Mouse (Mus musculus) retina, postnatal 1 day (tissue): ENCODE measurements around the gene Whamm.

Experiments
- DNase-seq: peaks from one replicate; pipeline ENCODE4 v3.0.0-alpha.2; 2012

The Whamm gene

GRCm38 (mm10) chr7:81599379-81600280 lies 28.6 kb downstream of the Whamm start:
- no peak for DNase-seq

- DNase-seq, result no peak
Measured at GRCm38 (mm10) chr7:81604991-81605390, 33.9 kb downstream of the Whamm start.

- DNase-seq, result no peak
Measured at GRCm38 (mm10) chr7:81605489-81605888, 34.4 kb downstream of the Whamm start.

- DNase-seq, result peak; percentile 39
Measured at GRCm38 (mm10) chr7:81606452-81606851, 35.4 kb downstream of the Whamm start.

- DNase-seq, result peak; percentile 48
Measured at GRCm38 (mm10) chr7:81610125-81610524, 39.1 kb downstream of the Whamm start.

- DNase-seq, result no peak
Measured at GRCm38 (mm10) chr7:81612856-81613635, 42.0 kb downstream of the Whamm start.

GRCm38 (mm10) chr7:81615031-81615430 lies 44.0 kb downstream of the Whamm start:
- DNase-seq, result no peak

GRCm38 (mm10) chr7:81622793-81623192 lies 51.7 kb downstream of the Whamm start:
- no peak for DNase-seq

- no peak for DNase-seq
Measured at GRCm38 (mm10) chr7:81623767-81624166, 52.7 kb downstream of the Whamm start.

- DNase-seq, result peak; percentile 27
Measured at GRCm38 (mm10) chr7:81626460-81626859, 55.4 kb downstream of the Whamm start.

- DNase-seq, result no peak
Measured at GRCm38 (mm10) chr7:81631261-81631660, 60.2 kb downstream of the Whamm start.

GRCm38 (mm10) chr7:81632586-81632985 lies 61.5 kb downstream of the Whamm start:
- DNase-seq, result no peak

GRCm38 (mm10) chr7:81641101-81641500 lies 70.0 kb downstream of the Whamm start:
- no peak for DNase-seq

- DNase-seq, result no peak
Measured at GRCm38 (mm10) chr7:81644551-81645235, 73.6 kb downstream of the Whamm start.
